Mouse (Mus musculus): ENCODE results near the gene Olfr814. TPM values are rescaled to one million over a fixed set of nuclear protein-coding genes. Genes with fewer than 3 reads are reported as not detected.
"Not testable (repeated sequence)": the region's sequence is repeated elsewhere in the genome, so short reads cannot be mapped to it uniquely, and the experiment has no call there.

The Olfr814 gene
- polyA plus RNA-seq (2012; rRNA removed) = not detected in 2 replicates

DNA sequence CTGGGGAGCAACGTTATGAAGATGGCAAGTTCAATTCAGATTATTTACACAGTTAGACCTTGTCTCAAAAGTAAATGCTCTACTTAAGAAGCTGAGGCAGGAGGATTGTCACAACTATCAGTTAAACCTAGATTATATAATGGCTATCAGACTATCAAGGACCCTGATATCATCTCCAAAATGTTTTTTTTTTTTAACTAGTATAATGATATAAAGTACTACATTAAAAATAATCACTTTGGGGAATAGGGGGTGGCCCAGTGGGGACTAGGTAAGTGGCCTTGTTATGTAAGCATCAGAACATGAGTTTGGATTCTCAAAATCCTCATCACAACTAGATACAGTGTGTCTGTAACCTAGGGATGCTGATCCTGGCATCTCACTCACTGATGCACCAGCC is at the start of gene Olfr814:
TSS of gene Olfr814 (minus strand) at position 101 of the 400 bp plus-strand sequence.
- DNase-seq (ENCODE audit: low read depth, low spot score) = not testable (repeated sequence)
- WGBS = 38% methylated on average over 1 of the region's 1 CpGs

DNA sequence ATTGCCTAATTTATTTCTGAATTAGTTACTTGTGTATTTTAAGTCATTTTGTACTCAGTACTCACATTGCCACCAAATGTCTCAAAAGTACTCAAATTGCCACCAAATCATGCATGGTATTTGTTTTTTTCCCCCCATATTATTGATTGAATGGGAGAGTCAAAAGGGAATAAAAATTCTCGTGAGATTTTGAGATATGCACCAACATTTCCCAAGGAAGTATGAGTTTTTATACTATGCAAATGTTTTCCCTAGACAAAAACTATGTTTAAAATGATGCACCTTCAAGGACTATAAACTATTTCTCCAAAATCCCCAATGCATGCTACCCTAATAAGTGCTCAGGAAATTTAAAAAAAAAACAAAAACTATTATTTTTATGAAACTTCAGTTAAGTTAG is 35.8 kb upstream of the Olfr814 start, which contains the start of gene Olfr816:
TSS of gene Olfr816 (minus strand) at position 101 of the 400 bp plus-strand sequence.
- WGBS = 48% methylated on average over 1 of the region's 1 CpGs

DNA sequence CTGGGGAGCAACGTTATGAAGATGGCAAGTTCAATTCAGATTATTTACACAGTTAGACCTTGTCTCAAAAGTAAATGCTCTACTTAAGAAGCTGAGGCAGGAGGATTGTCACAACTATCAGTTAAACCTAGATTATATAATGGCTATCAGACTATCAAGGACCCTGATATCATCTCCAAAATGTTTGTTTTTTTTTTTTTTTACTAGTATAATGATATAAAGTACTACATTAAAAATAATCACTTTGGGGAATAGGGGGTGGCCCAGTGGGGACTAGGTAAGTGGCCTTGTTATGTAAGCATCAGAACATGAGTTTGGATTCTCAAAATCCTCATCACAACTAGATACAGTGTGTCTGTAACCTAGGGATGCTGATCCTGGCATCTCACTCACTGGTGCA is 26.1 kb upstream of the Olfr814 start, which contains the start of gene Olfr815:
TSS of gene Olfr815 (minus strand) at position 101 of the 400 bp plus-strand sequence.
- not testable (repeated sequence) for DNase-seq (ENCODE audit: low read depth, low spot score)
- WGBS = 39% methylated on average over 1 of the region's 1 CpGs

More for the DNA sequence above, 35.8 kb upstream of the Olfr814 start, which contains the start of gene Olfr816:
- no peak for DNase-seq (ENCODE audit: low read depth, low spot score)

DNA sequence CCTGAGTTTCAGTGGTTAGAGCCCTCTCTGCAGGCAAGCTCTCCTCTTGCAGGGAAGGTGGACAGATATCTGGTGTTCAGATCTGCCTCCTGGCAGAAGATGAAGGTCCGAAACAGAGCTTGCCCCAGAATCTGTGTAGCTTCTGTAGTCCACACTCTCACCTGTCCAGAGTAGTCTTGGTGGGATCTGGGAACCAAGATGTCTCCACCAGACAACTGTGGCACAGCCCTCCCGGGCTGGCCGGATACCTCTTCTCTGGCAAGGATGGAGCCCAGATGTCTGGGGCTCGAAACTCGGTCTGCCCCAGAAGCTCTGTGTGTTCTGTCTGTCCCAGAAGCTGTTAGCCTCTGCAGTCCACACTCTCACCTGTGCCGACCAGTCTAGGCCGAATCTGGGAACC is 6.3 kb upstream of the Olfr814 start:
- WGBS = 92% methylated on average over 7 of the region's 7 CpGs
- no peak for DNase-seq (ENCODE audit: low read depth, low spot score)

GRCm38 (mm10) chr10:129885496-129885895 is 5.8 kb upstream of the Olfr814 start:
- 70% methylated on average over 6 of the region's 6 CpGs for WGBS

GRCm38 (mm10) chr10:129855067-129855466 is 24.6 kb downstream of the Olfr814 start, which contains the start of gene Olfr813:
Gene Olfr813, plus strand, starts transcription at chr10:129855367.
- DNase-seq (ENCODE audit: low read depth, low spot score) = no peak

More at GRCm38 (mm10) chr10:129885496-129885895, 5.8 kb upstream of the Olfr814 start:
- DNase-seq (ENCODE audit: low read depth, low spot score) = not testable (repeated sequence)

DNA sequence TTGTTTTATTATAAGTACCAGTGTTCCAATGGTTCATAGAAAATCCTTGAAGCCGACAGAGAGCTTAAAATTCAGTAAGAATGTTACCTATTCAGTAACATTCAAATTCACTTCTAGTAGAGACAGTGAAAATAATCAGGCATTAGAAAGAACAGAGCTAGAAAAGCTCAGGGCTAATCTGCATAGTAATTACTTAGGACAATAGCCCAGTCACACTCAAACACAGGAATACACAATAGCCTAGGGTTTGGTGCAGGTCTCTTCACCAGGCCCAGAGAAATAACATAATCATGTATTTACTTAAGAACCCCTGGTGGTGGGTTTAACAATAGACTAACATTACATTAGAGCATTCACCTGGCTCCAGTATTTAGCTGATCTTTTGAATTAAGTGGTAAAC is 32.3 kb downstream of the Olfr814 start:
- DNase-seq (ENCODE audit: low read depth, low spot score) = no peak
- WGBS = 70% methylated on average over 1 of the region's 1 CpGs

DNA sequence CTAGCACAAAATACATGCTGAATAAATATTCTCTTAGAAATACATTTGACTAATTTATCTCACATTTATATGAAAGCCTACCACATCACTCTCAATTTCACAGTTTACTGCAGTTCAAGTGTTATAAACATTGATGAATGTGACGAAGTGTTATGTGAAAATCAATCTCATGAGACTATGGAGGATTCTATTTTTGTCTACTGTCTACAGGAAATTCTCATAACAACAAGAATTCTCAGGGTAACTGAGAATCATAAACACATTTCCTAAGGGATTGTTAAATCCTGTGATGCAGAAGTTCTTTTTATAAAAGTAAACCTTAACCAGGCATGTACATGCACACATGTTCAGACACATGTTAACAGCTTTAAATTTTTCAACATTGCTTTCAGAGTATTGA is 33.7 kb downstream of the Olfr814 start, which contains the start of gene Olfr812:
TSS of gene Olfr812 (minus strand) at position 101 of the 400 bp plus-strand sequence.
- WGBS = 24% methylated on average over 1 of the region's 1 CpGs
- no peak for DNase-seq (ENCODE audit: low read depth, low spot score)

Other genes with a start within 250 kb of the Olfr814 start
- gene Olfr799, start 242.4 kb downstream of the Olfr814 start, polyA plus RNA-seq (2012; rRNA removed) = not detected in 2 replicates
- gene Olfr800, start 222.2 kb downstream of the Olfr814 start, polyA plus RNA-seq (2012; rRNA removed) = not detected in 2 replicates
- not detected in 2 replicates for gene Olfr801, start 206.0 kb downstream of the Olfr814 start, polyA plus RNA-seq (2012; rRNA removed)
- not detected in 2 replicates for gene Olfr802, start 191.7 kb downstream of the Olfr814 start, polyA plus RNA-seq (2012; rRNA removed)
- gene Olfr803, start 185.6 kb downstream of the Olfr814 start, polyA plus RNA-seq (2012; rRNA removed) = not detected in 2 replicates
- gene Olfr804, start 176.6 kb downstream of the Olfr814 start, polyA plus RNA-seq (2012; rRNA removed) = not detected in 2 replicates
- gene Olfr805, start 150.5 kb downstream of the Olfr814 start, polyA plus RNA-seq (2012; rRNA removed) = not detected in 2 replicates
- not detected in 2 replicates for gene Olfr806, start 137.9 kb downstream of the Olfr814 start, polyA plus RNA-seq (2012; rRNA removed)
- not detected in 2 replicates for gene Olfr807, start 122.1 kb downstream of the Olfr814 start, polyA plus RNA-seq (2012; rRNA removed)
- gene Olfr808, start 114.4 kb downstream of the Olfr814 start, polyA plus RNA-seq (2012; rRNA removed) = not detected in 2 replicates
- not detected in 2 replicates for gene Olfr809, start 105.2 kb downstream of the Olfr814 start, polyA plus RNA-seq (2012; rRNA removed)
- not detected in 2 replicates for gene Olfr810, start 84.9 kb downstream of the Olfr814 start, polyA plus RNA-seq (2012; rRNA removed)
- not detected in 2 replicates for gene Olfr811, start 75.5 kb downstream of the Olfr814 start, polyA plus RNA-seq (2012; rRNA removed)
- gene Olfr812, start 33.8 kb downstream of the Olfr814 start, polyA plus RNA-seq (2012; rRNA removed) = not detected in 2 replicates
- gene Olfr813, start 24.5 kb downstream of the Olfr814 start, polyA plus RNA-seq (2012; rRNA removed) = not detected in 2 replicates
- not detected in 2 replicates for gene Olfr815, start 26.0 kb upstream of the Olfr814 start, polyA plus RNA-seq (2012; rRNA removed)
- not detected in 2 replicates for gene Olfr816, start 35.7 kb upstream of the Olfr814 start, polyA plus RNA-seq (2012; rRNA removed)
- not detected in 2 replicates for gene Olfr818, start 69.2 kb upstream of the Olfr814 start, polyA plus RNA-seq (2012; rRNA removed)
- gene Olfr819, start 87.4 kb upstream of the Olfr814 start, polyA plus RNA-seq (2012; rRNA removed) = not detected in 2 replicates
- not detected in 2 replicates for gene Olfr247, start 96.3 kb upstream of the Olfr814 start, polyA plus RNA-seq (2012; rRNA removed)
- gene Gm10310, start 105.2 kb upstream of the Olfr814 start, polyA plus RNA-seq (2012; rRNA removed) = not detected in 2 replicates
- gene Olfr820, start 132.8 kb upstream of the Olfr814 start, polyA plus RNA-seq (2012; rRNA removed) = not detected in 2 replicates
- not detected in 2 replicates for gene Olfr821, start 150.5 kb upstream of the Olfr814 start, polyA plus RNA-seq (2012; rRNA removed)
- gene Olfr822, start 191.4 kb upstream of the Olfr814 start, polyA plus RNA-seq (2012; rRNA removed) = not detected in 2 replicates
- not detected in 2 replicates for gene Olfr823, start 235.5 kb upstream of the Olfr814 start, polyA plus RNA-seq (2012; rRNA removed)

All from large intestine, adult 2 months (tissue).